Mouse (Mus musculus) ES-CJ7 (cell line): ENCODE results near the gene Pabpc5.

Experiments used
- DNase-seq: peaks from one replicate; pipeline ENCODE4 v3.0.0; 2011; ENCODE audit warnings: low read depth, low spot score

Gene Pabpc5

GRCm38 (mm10) chrX:119927081-119927571 is at the start of gene Pabpc5:
Gene Pabpc5 (plus strand): TSS chrX:119927196.
- DNase-seq, result peak; percentile 66

- DNase-seq, result no peak
Observed at GRCm38 (mm10) chrX:119886957-119887593, 39.9 kb upstream of the Pabpc5 start.

- DNase-seq, result no peak
Observed at GRCm38 (mm10) chrX:119888326-119888920, 38.6 kb upstream of the Pabpc5 start.

- no peak for DNase-seq
Observed at GRCm38 (mm10) chrX:119927852-119928251, 856 bp downstream of the Pabpc5 start.
